Mouse (Mus musculus): ENCODE data around the gene Foxred2.

GRCm38 (mm10) chr15:77952921-77953320 lies 3.6 kb downstream of the Foxred2 start:
- no peak for TF ChIP-seq CTCF (IDR thresholded peaks at IDR 0.05; ENCODE audit: insufficient read depth, low read length)
- TF ChIP-seq POLR2A (IDR thresholded peaks at IDR 0.05; ENCODE audit: borderline replicate concordance, extremely low read depth, low read depth, low read length), result no peak
